Mouse (Mus musculus): ENCODE data around the gene Ergic2. TPM values are rescaled to one million over a fixed set of nuclear protein-coding genes. Genes with fewer than 3 reads are reported as not detected.

The Ergic2 gene
- total and polyA plus RNA-seq, 2 experiments from 2014 or later, result 125 to 177 TPM

DNA sequence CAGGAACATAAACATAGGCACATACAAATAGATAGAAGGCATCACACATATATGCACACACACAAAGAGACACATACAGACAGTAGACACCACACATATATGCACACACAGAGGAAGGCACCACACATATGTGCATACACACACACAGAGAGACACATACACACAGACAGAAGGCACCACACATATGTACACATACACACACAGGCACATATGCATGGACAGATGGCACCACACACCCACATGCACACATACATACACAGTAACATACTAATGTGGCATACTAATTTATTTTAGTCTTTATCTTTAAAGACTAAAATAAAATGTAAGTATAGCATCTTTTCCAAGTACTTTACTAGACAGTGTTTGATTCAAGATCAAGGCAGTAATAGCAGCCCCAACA lies 78.6 kb downstream of the Ergic2 start:
- H3K4me1 ChIP-seq (ENCODE audit: insufficient read depth), result no peaks in the 10 kb centered on the region
- DNase-seq (peak; percentile 11), ATAC-seq (peak; percentile 61)
- H3K27me3 ChIP-seq (ENCODE audit: insufficient read depth, low read length), result no peaks in the 10 kb centered on the region
- no peaks in the 10 kb centered on the region for H3K36me3 ChIP-seq (ENCODE audit: insufficient read depth)
- H3K4me2 ChIP-seq (ENCODE audit: low read depth), result no peak overlapping the region
- no peak overlapping the region for H3K27ac ChIP-seq (ENCODE audit: low read depth, low read length)
- H3K4me3 ChIP-seq (ENCODE audit: low read depth, low read length), result no peak overlapping the region
- TF ChIP-seq CTCF (IDR thresholded peaks at IDR 0.05; ENCODE audit: low read depth), result no peak
- H3K9me3 ChIP-seq (ENCODE audit: low read length), result no peaks in the 10 kb centered on the region
- no peak overlapping the region for H3K9ac ChIP-seq

DNA sequence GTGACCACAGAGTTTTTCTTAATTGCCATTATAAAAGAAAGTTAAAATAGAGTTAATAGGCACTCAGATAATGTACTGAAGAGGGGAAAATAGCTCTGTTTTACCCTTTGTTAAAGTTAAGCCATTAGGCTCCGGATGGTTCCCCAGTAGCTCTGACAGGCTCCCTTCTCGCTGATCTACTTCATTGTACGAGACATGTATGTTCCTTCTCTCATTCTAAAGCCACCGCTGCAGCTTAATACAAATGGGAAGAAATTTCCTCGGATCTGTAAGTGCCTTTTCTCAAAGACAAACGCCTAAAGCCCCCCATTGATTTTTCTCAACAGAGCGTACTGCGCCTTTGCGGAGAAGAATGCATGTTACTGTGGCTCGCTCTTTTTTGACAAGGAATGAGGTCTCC lies 79.9 kb downstream of the Ergic2 start:
- Histone ChIP-seq H3K4me3 (ENCODE audit: low read depth, low read length) (no peak overlapping the region), H3K27ac (ENCODE audit: low read depth, low read length) (no peak overlapping the region), H3K9ac (no peak overlapping the region), H3K4me2 (ENCODE audit: low read depth) (no peak overlapping the region), H3K9me3 (ENCODE audit: low read length) (no peaks in the 10 kb centered on the region), H3K36me3 (ENCODE audit: insufficient read depth) (no peaks in the 10 kb centered on the region), H3K27me3 (ENCODE audit: insufficient read depth, low read length) (no peaks in the 10 kb centered on the region), H3K4me1 (ENCODE audit: insufficient read depth) (no peaks in the 10 kb centered on the region)
- peak; percentile 10 for DNase-seq
- 13% methylated on average over 10 of the region's 10 CpGs for WGBS
- TF ChIP-seq CTCF (IDR thresholded peaks at IDR 0.05; ENCODE audit: low read depth), result no peak
- peak; percentile 66; the same call in 1 of the 2 replicates for ATAC-seq

Other genes starting within 250 kb of the Ergic2 start
- gene Far2, start 165.1 kb downstream of the Ergic2 start, total RNA-seq (2014; rRNA removed), result 33.2 and 34.0 TPM in 2 replicates
- gene Far2, start 165.1 kb downstream of the Ergic2 start, polyA plus RNA-seq (2015; fragmentation: Nextera tagmentation; extraction: Ambion mirVana), result 18.8 and 29.5 TPM in 2 replicates
- 18.9 and 20.5 TPM in 2 replicates for gene Tmtc1, start 232.0 kb upstream of the Ergic2 start, total RNA-seq (2014; rRNA removed)
- gene Tmtc1, start 232.0 kb upstream of the Ergic2 start, polyA plus RNA-seq (2015; fragmentation: Nextera tagmentation; extraction: Ambion mirVana), result 1.3 and 1.7 TPM in 2 replicates